Mouse (Mus musculus) layer of hippocampus, adult 8-10 months (tissue): Measurements from ENCODE around the gene Dctn2. TPM values are rescaled to one million over a fixed set of nuclear protein-coding genes. Genes with fewer than 3 reads are reported as not detected.

ENCODE experiments used
- DNase-seq, 2 experiments: peaks; one replicate each; pipeline ENCODE4 v3.0.0; 2022; ENCODE audit warnings: low spot score in 2 of 2
- total RNA-seq, 4 experiments: library from RNA; stranded (reverse); gene quantifications; 2 replicates each; pipeline ENCODE4 v1.2.4; 2022

Dctn2 gene
- total RNA-seq, 4 experiments from 2014 or later = 260 to 271 (median 262) TPM

- DNase-seq = no peak
Observed at GRCm38 (mm10) chr10:127263631-127264030, 2.5 kb upstream of the Dctn2 start.

GRCm38 (mm10) chr10:127264336-127264735, 1.8 kb upstream of the Dctn2 start:
- no peak for DNase-seq

GRCm38 (mm10) chr10:127264971-127265370, 1.2 kb upstream of the Dctn2 start:
- no peak for DNase-seq

DNA sequence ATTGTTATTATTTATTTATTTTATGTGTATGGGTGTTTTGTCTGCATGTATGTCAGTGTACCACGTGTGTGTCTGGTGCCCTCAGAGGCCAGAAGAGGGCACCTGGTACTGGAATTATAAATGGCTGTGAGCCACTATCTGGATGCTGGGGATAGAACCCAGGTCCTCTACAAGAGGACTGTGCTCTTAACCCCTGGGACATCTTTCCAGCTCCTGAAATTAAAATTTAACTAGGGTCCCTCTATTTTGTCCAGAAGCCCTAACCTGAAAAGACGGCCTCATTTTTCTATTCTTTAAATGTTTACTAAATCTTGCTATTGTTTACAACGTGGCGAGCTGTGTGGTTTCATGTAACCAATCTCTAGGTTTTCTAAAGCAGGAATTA, 449 bp upstream of the Dctn2 start:
- no peak for DNase-seq

GRCm38 (mm10) chr10:127267318-127267717, 1.1 kb downstream of the Dctn2 start:
- no peak for DNase-seq

- DNase-seq = no peak
Observed at GRCm38 (mm10) chr10:127268401-127268800, 2.2 kb downstream of the Dctn2 start.

GRCm38 (mm10) chr10:127269036-127269435, 2.9 kb downstream of the Dctn2 start:
- DNase-seq = no peak

DNA sequence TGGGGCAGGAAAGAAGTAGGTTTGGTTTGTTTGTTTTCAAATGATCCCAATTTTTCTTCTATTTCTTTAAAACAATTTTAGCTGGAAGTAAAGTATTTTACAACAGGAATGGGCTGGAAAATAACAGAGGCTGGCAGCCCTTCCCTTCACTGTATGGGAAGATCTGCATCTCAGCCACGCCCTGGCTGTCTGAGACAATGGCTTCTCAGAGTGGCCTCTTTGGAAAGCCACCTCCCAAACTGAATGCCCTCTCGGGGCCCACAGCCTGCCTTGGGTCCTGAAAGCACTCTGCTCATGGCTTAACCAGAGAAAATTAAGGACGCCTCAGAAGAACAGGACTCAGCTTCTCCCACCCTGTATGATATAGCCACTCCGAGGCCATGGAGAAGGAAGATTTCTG, 3.7 kb downstream of the Dctn2 start:
- DNase-seq = no peak

DNA sequence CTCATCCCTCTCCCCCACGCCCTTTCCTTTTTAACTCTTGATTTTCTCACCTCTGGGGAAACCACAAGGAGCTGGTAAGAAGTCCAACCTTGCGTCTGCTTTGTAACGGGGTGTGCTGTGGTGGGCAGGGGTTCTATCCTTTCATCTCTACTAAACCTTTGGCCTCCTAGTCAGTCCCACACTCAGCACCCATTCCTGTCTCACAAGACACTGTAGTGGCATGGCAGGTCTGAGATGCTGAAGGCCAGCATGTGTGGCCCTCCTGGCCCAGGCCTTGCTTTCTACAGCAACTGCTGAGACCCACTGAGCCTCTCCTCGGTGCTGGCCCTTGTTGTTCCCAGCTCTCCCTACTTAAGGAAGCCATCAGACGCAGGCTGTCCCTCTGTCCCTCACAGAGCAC, 6.2 kb downstream of the Dctn2 start:
- DNase-seq = no peak

DNA sequence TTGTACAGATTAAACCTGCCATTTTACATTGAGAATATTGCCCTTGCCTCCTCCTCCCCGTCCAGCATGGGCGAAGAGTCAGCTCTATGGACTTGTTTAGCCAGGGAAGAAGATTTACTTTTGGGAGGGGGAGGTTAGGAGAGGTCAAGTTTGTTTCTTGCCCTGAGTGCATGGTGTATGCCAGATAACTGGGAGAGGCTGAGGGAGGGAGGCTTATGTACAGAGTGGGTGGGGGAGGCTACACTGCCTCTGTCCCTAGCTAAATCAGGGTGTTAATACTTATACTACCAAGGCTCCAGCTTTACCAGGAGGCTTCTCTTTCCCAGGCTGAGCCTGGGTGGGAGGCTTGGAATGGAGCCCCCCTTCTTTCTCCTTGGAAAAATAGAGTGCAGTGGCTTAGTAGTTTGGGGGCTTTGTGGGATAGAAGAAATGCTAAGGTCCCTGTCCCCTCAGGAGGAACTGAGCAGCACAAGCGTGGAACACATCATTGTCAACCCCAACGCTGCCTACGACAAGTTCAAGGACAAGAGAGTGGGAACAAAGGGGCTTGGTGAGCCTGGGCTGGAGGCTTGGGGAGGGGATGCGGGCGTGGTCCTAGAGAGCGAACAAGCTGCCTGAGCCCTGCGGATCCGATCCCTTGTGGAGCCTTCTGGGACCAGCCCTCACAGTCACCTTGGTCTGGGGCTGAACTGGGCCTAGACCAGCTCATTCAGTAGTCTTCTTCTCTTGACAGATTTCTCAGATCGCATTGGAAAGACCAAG, 8.3 kb downstream of the Dctn2 start:
- DNase-seq = no peak

GRCm38 (mm10) chr10:127279730-127280129, 13.6 kb downstream of the Dctn2 start:
- DNase-seq = no peak

- DNase-seq = no peak
Observed at GRCm38 (mm10) chr10:127281316-127281715, 15.1 kb downstream of the Dctn2 start.

- DNase-seq = no peak
Observed at GRCm38 (mm10) chr10:127282620-127283215, 16.6 kb downstream of the Dctn2 start.

DNA sequence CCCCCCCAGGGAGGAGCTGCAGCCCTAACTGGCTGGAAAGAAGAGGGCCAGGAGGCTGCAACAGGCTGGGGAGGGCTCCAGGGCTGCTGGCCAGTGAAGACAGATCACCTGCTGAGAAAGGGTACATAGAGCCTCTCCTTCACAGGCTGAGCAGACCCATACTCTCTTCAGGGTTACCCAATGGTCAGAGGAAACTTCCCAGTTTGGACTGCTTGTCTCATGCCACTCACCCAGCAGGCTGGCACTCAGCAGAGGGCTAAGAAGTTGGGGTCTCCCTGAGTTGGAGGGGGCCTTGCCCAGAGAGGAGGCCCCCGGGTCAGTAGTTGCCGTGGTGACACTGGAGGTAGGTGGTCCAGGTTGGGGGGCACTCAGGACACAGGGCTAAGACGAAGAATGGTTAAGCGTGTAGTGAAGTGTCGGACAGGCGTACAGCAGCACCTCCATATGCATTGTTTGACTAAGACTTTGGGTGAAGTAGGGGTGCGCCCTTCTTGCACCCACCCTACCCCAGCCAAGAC, 18.0 kb downstream of the Dctn2 start:
- DNase-seq = no peak

- no peak for DNase-seq
Observed at GRCm38 (mm10) chr10:127284724-127285500, 18.7 kb downstream of the Dctn2 start.

DNA sequence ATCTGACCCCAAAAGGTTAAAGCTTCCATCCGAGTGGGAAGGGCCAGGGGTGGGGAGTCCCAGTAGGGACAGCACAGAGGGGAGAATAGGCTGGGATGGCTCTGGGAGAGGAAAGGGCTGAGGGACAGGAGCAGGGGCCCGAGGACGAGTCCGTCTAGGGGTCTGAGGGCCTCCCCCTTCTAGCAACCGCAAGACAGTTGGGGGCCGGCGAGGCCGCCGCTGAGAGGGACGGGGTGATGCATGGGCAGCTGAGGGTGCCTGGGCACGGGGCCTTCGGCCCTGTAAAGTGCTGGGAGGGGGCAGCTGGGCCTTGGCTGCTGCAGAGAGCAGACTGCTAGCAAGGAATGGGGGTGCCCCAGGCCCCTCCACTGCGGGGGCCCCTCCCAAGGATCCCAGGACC, 19.5 kb downstream of the Dctn2 start:
- DNase-seq = no peak

- no peak for DNase-seq
Observed at GRCm38 (mm10) chr10:127286194-127286593, 20.0 kb downstream of the Dctn2 start.

DNA sequence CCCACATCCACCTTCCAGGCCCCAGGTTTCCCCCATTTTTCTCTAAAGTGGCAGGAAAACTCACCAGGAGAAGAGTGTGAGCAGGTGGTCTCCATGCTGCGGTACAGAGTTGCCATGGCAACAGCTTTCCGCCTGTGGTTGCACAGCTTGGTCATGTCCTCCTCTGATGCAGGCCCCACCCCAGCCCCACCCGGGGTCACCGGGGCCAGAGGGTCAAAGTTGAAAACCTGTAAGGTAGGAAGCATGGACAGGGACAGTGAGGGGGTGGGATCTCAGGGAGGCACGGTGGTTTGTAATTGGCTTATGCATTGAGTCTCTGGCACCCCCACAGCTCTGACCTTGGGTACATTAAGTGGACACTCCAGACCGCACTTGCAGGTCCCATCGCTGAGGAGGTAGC, 20.6 kb downstream of the Dctn2 start:
- no peak for DNase-seq

DNA sequence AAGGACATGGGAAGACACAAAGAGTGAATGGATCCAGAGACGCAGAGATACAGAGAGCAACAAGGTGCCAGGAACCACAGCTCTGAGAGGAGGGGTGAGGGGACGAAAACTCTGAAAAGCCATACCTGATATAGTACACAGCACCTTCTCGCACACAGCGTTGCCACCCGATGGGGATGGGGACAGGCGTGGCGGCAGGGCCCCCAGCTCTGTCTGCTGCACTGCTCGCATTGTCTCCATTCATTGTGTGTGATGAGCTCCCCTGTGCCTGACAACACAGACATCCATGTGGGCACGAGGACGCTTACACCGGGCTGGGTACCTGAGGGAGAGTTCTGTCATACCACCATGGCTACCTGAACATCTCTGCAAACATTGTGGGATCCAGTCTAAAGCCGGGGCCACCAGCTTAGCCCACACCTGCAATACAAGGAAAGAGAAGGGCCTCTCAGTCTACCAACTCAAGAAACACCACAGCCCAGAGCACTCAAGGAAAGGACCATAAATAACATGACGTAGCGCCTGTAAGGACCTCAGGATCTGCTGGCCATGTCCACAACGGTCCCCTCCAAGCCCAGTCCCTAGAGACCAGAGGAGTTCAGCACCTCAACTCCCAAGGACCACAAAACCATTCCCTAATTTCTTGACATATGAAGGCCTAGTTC, 21.2 kb downstream of the Dctn2 start:
- no peak for DNase-seq

DNA sequence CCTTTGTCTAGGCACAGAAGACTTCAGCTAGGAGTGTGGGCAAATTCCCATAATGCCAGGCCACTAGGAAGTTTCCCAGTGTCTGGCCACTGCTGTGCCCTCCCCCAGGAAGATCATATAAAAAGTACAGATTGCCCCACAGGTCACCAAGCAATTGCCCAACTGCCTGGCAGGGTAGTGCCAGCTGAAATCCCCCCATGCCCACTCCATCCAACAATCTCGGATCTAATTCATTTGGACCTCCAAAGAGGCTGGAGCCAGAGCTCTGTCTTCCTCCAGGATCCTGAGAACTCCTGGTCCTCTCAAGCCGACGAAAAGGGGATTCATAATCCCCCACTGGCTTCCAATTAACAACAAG, 21.7 kb downstream of the Dctn2 start:
- DNase-seq = no peak

DNA sequence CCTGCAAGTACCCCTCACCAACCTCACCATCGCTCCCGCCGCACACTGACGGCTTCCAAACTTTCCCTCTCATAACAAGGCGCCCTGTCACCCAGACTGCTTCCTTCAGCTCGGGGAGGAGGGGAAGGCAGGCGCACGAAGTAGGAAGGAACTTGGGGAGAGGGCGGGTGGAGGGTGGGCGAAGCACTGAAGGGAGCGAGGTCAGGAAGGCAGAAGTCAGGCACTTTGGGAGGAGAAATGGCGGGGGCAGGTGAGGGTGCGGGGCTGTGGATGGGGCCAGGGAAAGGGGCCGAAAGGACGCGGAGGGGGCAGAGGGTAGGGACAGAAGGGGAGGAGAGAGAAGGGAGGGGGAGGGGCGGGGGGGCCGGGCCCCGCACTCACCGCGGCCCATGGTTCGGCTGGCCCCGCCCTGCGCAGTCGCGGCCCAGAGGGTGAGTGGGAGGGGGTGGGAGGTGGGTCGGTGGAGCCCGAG, 22.2 kb downstream of the Dctn2 start:
- no peak for DNase-seq
